Mouse (Mus musculus) lung, embryonic 14.5 days (tissue): ENCODE measurements around the gene Vbp1. TPM values are rescaled to one million over a fixed set of nuclear protein-coding genes. Genes with fewer than 3 reads are reported as not detected.
"Not testable (repeated sequence)": the region's sequence is repeated elsewhere in the genome, so short reads cannot be mapped to it uniquely, and the experiment has no call there.

ENCODE experiments used
- ATAC-seq: fragments of 200-750 bp; cut with Nextera tagmentation; 2 replicates; pipeline ENCODE4 v1.8.0; 2017; ENCODE audit warnings: mild to moderate bottlenecking, moderate TSS enrichment, moderate library complexity; ENCODE audit not compliant: insufficient read depth
- DNase-seq: peaks from one replicate; pipeline ENCODE4 v3.0.0-alpha.2; 2015
- H3K27ac ChIP-seq: fragments of 300-500 bp; sonication (generic); 2 replicates; pipeline ENCODE4 v1.5.1; 2014; ENCODE audit warnings: low read depth, mild to moderate bottlenecking, moderate library complexity
- H3K27me3 ChIP-seq: fragments of 300-500 bp; sonication (generic); 2 replicates; pipeline ENCODE4 v1.6.1; 2014; ENCODE audit warnings: low read length, control low read depth; ENCODE audit not compliant: insufficient read depth
- H3K36me3 ChIP-seq: fragments of 300-500 bp; sonication (generic); 2 replicates; pipeline ENCODE4 v1.6.1; 2014; ENCODE audit warnings: control low read depth; ENCODE audit not compliant: insufficient read depth
- H3K4me1 ChIP-seq: fragments of 300-500 bp; sonication (generic); 2 replicates; pipeline ENCODE4 v1.6.1; 2014; ENCODE audit warnings: antibody characterized with exemption, control low read depth; ENCODE audit not compliant: insufficient read depth
- H3K4me2 ChIP-seq: fragments of 300-500 bp; sonication (generic); 2 replicates; pipeline ENCODE4 v1.6.1; 2014; ENCODE audit warnings: mild to moderate bottlenecking
- H3K4me3 ChIP-seq: fragments of 300-500 bp; sonication (generic); 2 replicates; pipeline ENCODE4 v1.5.1; 2014; ENCODE audit warnings: low read depth, low read length
- H3K9ac ChIP-seq: fragments of 300-500 bp; sonication (generic); 2 replicates; pipeline ENCODE4 v1.6.1; 2014
- H3K9me3 ChIP-seq: fragments of 300-500 bp; sonication (generic); 2 replicates; pipeline ENCODE4 v1.6.1; 2016; ENCODE audit warnings: low read depth, low read length, control low read depth
- CTCF ChIP-seq: IDR thresholded peaks from 2 replicates; pipeline ENCODE4 v1.5.1; 2016; ENCODE audit warnings: antibody characterized with exemption, low read depth
- WGBS: fragments of 180-500 bp; shearing (Covaris S2); extraction: QIAGEN DNeasy Blood & Tissue Kit; methylation state at CpG from one replicate; pipeline ENCODE4 v1.1.7; 2014; 5-methylcytosine and 5-hydroxymethylcytosine counted together
- polyA plus RNA-seq: library from polyadenylated mRNA; unstranded; fragments of >200 nt; fragmentation: Nextera tagmentation; extraction: Ambion mirVana; gene quantifications from 2 replicates; pipeline ENCODE4 v1.2.1, GENCODE M21; 2014

Vbp1 gene
- 156 and 157 TPM in 2 replicates for polyA plus RNA-seq

GRCm38 (mm10) chrX:75514179-75514972 is at the start of gene Vbp1:
Gene Vbp1 (plus strand): TSS chrX:75514299.
- TF ChIP-seq CTCF = 0 out of 2 replicates have a peak, but pooled peaks have one; percentile 8
- Histone ChIP-seq H3K4me2 (peak within 1 kb of the TSS; percentile 50), H3K27me3 (no peaks in the 10 kb centered on the region), H3K4me3 (peak within 1 kb of the TSS; percentile 52), H3K4me1 (no peaks in the 10 kb centered on the region), H3K27ac (peak within 1 kb of the TSS; percentile 93), H3K9ac (peak within 1 kb of the TSS; percentile 62), H3K9me3 (no peaks in the 10 kb centered on the region), H3K36me3 (no peaks in the 10 kb centered on the region)
- DNase-seq (peak; percentile 93), ATAC-seq (peak; percentile 99)
- 10% methylated on average over 37 of the region's 37 CpGs for WGBS

- peak overlapping the region; percentile 13; the same call in 1 of the 2 replicates for H3K9ac ChIP-seq
Measured at GRCm38 (mm10) chrX:75475182-75475644, 38.9 kb upstream of the Vbp1 start.

GRCm38 (mm10) chrX:75489886-75490285 is 24.2 kb upstream of the Vbp1 start:
- no peak overlapping the region for H3K27ac ChIP-seq
- H3K36me3 ChIP-seq = no peaks in the 10 kb centered on the region
- no peak overlapping the region for H3K9ac ChIP-seq
- no peaks in the 10 kb centered on the region for H3K27me3 ChIP-seq
- no peaks in the 10 kb centered on the region for H3K9me3 ChIP-seq
- H3K4me1 ChIP-seq = no peaks in the 10 kb centered on the region
- 93% methylated on average over 1 of the region's 1 CpGs for WGBS
- TF ChIP-seq CTCF = no peak
- ATAC-seq (no peak), DNase-seq (peak; percentile 8)
- no peak overlapping the region for H3K4me2 ChIP-seq
- H3K4me3 ChIP-seq = no peak overlapping the region

More at GRCm38 (mm10) chrX:75475182-75475644, 38.9 kb upstream of the Vbp1 start:
- H3K27me3 ChIP-seq, H3K36me3 ChIP-seq, H3K9me3 ChIP-seq, H3K27ac ChIP-seq, H3K4me1 ChIP-seq: not testable (repeated sequence)
- peak; percentile 77 for DNase-seq
- ATAC-seq = peak; percentile 96
- Histone ChIP-seq H3K4me3 (peak overlapping the region; percentile 32), H3K4me2 (peak overlapping the region; percentile 52)
- WGBS = 8% methylated on average over 36 of the region's 37 CpGs

GRCm38 (mm10) chrX:75513787-75514178 is 316 bp upstream of the Vbp1 start:
- H3K4me3 ChIP-seq = peak overlapping the region; percentile 52
- no peak overlapping the region for H3K9ac ChIP-seq
- peak overlapping the region; percentile 33; the same call in 1 of the 2 replicates for H3K4me2 ChIP-seq
- no peaks in the 10 kb centered on the region for H3K9me3 ChIP-seq
- H3K27ac ChIP-seq = no peak overlapping the region
- ATAC-seq = no peak; the same call in 1 of the 2 replicates
- no peak for DNase-seq
- WGBS = 18% methylated on average over 3 of the region's 3 CpGs
- no peak for TF ChIP-seq CTCF
- no peaks in the 10 kb centered on the region for H3K36me3 ChIP-seq
- H3K27me3 ChIP-seq = no peaks in the 10 kb centered on the region
- H3K4me1 ChIP-seq = no peaks in the 10 kb centered on the region

GRCm38 (mm10) chrX:75577582-75578324 is 63.7 kb downstream of the Vbp1 start, which contains the start of gene Rab39b:
Gene Rab39b (minus strand): TSS chrX:75578231.
- 12% methylated on average over 41 of the region's 41 CpGs for WGBS
- peak within 1 kb of the TSS; percentile 40 for H3K9ac ChIP-seq

GRCm38 (mm10) chrX:75578539-75578938 is 64.4 kb downstream of the Vbp1 start:
- DNase-seq (no peak), ATAC-seq (no peak)
- Histone ChIP-seq H3K9ac (no peak overlapping the region), H3K4me2 (no peak overlapping the region), H3K4me3 (no peak overlapping the region), H3K27ac (no peak overlapping the region), H3K27me3 (no peaks in the 10 kb centered on the region), H3K4me1 (no peaks in the 10 kb centered on the region), H3K9me3 (no peaks in the 10 kb centered on the region), H3K36me3 (no peaks in the 10 kb centered on the region)
- TF ChIP-seq CTCF = no peak
- 80% methylated on average over 2 of the region's 2 CpGs for WGBS

More at GRCm38 (mm10) chrX:75577582-75578324, 63.7 kb downstream of the Vbp1 start, which contains the start of gene Rab39b:
- Histone ChIP-seq H3K4me1 (no peaks in the 10 kb centered on the region), H3K9me3 (no peaks in the 10 kb centered on the region), H3K4me2 (peak within 1 kb of the TSS; percentile 65), H3K36me3 (no peaks in the 10 kb centered on the region), H3K27ac (no peak within 1 kb of the TSS), H3K4me3 (peak within 1 kb of the TSS; percentile 48), H3K27me3 (no peaks in the 10 kb centered on the region)
- ATAC-seq = peak; percentile 73
- no peak for TF ChIP-seq CTCF
- peak; percentile 55 for DNase-seq

Other genes with a start within 250 kb of the Vbp1 start
- 74.8 and 95.2 TPM in 2 replicates for gene Fundc2, start 131.9 kb upstream of the Vbp1 start, polyA plus RNA-seq
- 2.1 TPM in 2 replicates for gene F8, start 131.7 kb upstream of the Vbp1 start, polyA plus RNA-seq
- 21.3 and 26.4 TPM in 2 replicates for gene Cmc4, start 97.7 kb upstream of the Vbp1 start, polyA plus RNA-seq
- gene Mtcp1, start 97.7 kb upstream of the Vbp1 start, polyA plus RNA-seq = 12.1 and 12.2 TPM in 2 replicates
- 57.5 and 63.2 TPM in 2 replicates for gene Brcc3, start 97.7 kb upstream of the Vbp1 start, polyA plus RNA-seq
- 0.74 and 0.87 TPM in 2 replicates for gene Rab39b, start 63.9 kb downstream of the Vbp1 start, polyA plus RNA-seq